Mouse (Mus musculus) macrophage (primary cell): ENCODE measurements around the gene Mettl1. TPM values are rescaled to one million over a fixed set of nuclear protein-coding genes. Genes with fewer than 3 reads are reported as not detected.

Source experiments
- H3K27ac ChIP-seq: fragments of 350-480 bp; formaldehyde crosslinking; 2 replicates; pipeline ENCODE4 v1.9.0; 2021
- H3K36me3 ChIP-seq: fragments of 350-480 bp; formaldehyde crosslinking; 2 replicates; pipeline ENCODE4 v1.9.0; 2021; ENCODE audit errors: inconsistent target
- H3K4me3 ChIP-seq: fragments of 350-480 bp; formaldehyde crosslinking; 2 replicates; pipeline ENCODE4 v1.9.0; 2021; ENCODE audit errors: inconsistent target
- H3K79me2 ChIP-seq: fragments of 350-480 bp; formaldehyde crosslinking; 2 replicates; pipeline ENCODE4 v1.9.0; 2021; ENCODE audit errors: inconsistent target
- WGBS: methylation state at CpG from one replicate; pipeline ENCODE4 v1.1.7; 2026; ENCODE audit warnings: inconsistent platforms; ENCODE audit not compliant: missing documents; 5-methylcytosine and 5-hydroxymethylcytosine counted together
- polyA plus RNA-seq: library from polyadenylated mRNA; stranded (reverse); fragments of 250-400 nt; gene quantifications from 3 replicates; pipeline ENCODE4 v1.2.4, GENCODE M21; 2018; ENCODE audit warnings: inconsistent platforms
- total RNA-seq, 78 experiments: library from RNA; depleted of rRNA; stranded (reverse); fragments of 250-400 nt; gene quantifications; 1 replicate in 9 of 78; 2 replicates in 24 of 78; 3 replicates in 43 of 78; 4 replicates in 2 of 78; pipeline ENCODE4 v1.2.4; 2018; ENCODE audit warnings: inconsistent platforms in 56 of 78

Mettl1 gene
- total RNA-seq (2018; cell fraction: chromatin; rRNA removed): 10 to 100 TPM in 12 of 26 experiments, 1 to 10 TPM in 14; 1.7 to 15.1 (median 8.4) TPM
- total RNA-seq (2018; cell fraction: cytosol; rRNA removed): 1 to 10 TPM; 2.8 to 6.3 (median 5.1) TPM
- total RNA-seq (2018; cell fraction: nucleus; rRNA removed): 10 to 100 TPM in 4 of 26 experiments, 1 to 10 TPM in 22; 1.9 to 25.6 (median 5.5) TPM
- 3.0 to 14.9 TPM (median 4.6 TPM) in 3 replicates for polyA plus RNA-seq

DNA sequence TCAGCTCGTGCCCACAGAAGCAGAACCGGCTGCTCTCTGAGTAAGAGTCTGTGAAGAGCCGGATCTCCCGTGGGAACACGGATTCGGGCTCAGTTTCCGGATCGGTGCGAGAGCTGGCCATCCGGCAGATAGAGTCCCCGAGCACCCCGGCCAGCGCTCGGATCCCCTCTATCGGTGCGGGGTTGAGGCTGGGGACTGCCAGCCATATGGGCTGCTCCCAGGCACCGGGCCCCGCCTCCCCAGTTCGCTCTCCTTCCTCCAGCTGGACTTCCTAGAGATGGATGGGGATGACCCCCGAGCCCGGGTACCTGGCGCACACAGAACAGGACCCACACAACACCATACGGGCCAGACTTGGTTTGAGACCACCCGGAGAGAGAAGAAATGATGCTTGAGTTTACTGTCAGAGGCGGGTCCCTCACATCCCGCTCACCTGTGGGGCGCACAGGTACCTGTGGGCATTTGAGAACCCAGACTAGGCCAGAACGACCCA lies at the start of gene Mettl1, which contains the start of gene Eef1akmt3:
Gene Mettl1, plus strand, starts transcription at position 141 of the 493 bp plus-strand sequence.
Gene Eef1akmt3, minus strand, starts transcription at position 240 of the 493 bp plus-strand sequence.
- WGBS: 1% methylated on average over 25 of the region's 28 CpGs
- no peaks in the 10 kb centered on the region for H3K79me2 ChIP-seq
- peak within 1 kb of the TSS; percentile 65 for H3K4me3 ChIP-seq
- H3K27ac ChIP-seq: peak within 1 kb of the TSS; percentile 32; the same call in 1 of the 2 replicates
- no peaks in the 10 kb centered on the region for H3K36me3 ChIP-seq

DNA sequence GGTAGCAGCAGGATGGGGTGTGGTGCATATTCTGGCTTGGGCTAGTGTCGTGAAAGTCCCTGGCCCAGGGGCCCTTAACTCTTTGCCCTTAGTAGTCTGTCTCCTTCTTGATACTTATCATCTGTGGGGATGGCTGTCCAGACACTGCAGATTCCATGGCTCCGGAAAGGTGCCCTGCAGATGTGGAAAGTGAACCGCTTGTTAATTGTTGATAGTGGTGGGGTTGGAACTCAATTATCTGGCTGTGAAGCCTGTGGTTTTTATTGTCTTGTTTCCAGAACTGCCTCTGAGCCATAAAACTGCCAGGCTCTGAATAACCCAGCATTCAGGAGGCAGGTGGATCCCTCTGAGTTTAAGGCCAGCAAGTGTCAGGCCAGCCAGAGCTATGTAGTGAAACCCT lies 49.5 kb upstream of the Mettl1 start:
- peaks cover 58% of the 10 kb centered on the region for H3K79me2 ChIP-seq
- no peak overlapping the region for H3K27ac ChIP-seq
- 91% methylated on average over 3 of the region's 3 CpGs for WGBS
- H3K4me3 ChIP-seq: no peak overlapping the region
- peaks cover 47% of the 10 kb centered on the region; the same call in 1 of the 2 replicates for H3K36me3 ChIP-seq

DNA sequence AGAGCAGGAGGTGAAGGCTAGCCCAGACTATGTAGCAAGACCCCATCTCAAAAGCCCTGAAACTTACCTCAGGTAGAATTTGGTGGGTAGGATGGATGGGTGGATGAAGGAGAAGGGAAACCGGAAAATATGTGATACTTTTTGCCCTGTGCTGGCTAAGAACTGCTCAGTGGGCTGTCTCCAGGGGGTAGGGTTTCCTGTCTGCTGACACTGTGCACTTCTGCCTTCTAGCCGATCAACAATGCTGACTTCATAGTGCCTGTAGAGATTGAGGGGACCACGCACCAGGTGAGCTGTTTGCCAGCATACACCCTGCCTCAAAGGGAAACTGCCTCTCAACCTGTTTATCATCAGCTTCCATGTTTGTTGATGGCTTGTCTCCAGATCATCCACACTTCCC lies 47.6 kb upstream of the Mettl1 start:
- Histone ChIP-seq H3K4me3 (no peak overlapping the region), H3K27ac (no peak overlapping the region)
- WGBS: 73% methylated on average over 3 of the region's 3 CpGs

DNA sequence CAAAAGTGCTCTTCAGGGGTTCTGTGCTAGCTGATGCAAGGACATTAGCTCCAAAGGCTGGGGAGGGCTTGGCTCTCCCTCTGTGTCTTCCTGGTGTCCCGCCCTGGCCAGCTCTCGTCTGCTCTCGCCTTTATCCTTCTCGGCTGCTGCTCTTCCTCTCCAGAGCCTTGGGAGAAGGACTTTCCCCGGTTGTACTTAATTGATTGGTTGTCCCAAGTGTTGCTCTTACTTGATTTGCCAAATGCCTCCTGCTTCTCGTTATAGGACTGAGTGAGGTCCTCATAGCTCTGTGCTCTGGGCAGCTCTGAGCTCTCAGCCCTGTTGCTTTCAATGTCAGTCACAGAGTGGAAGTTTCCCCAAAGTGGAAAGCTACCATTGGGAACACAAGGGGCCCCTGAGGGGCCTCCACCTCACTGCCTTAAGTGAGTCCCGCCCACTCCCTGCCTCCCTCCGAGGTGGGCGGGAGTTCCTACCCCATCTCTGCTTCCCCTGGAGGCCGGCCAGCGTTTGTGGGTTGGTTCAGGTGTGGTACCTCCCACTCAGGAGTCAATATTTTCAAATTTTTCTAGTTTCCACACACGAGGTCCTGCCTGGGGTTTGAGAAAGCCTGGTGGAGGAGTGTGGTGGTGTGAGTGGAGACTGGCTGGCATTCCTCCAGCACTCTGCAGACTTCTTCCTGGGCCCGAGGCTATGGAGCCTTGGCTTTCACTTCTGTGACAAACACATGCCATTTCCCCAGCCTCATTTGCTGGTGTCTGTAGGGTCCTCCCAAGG lies 43.7 kb upstream of the Mettl1 start:
- H3K79me2 ChIP-seq: no peaks in the 10 kb centered on the region; the same call in 1 of the 2 replicates
- H3K36me3 ChIP-seq: peaks cover 53% of the 10 kb centered on the region
- 71% methylated on average over 13 of the region's 13 CpGs for WGBS
- no peak overlapping the region for H3K4me3 ChIP-seq
- no peak overlapping the region for H3K27ac ChIP-seq

More for the DNA sequence above, 47.6 kb upstream of the Mettl1 start:
- Histone ChIP-seq H3K79me2 (peaks cover 38% of the 10 kb centered on the region), H3K36me3 (peaks cover 62% of the 10 kb centered on the region)

DNA sequence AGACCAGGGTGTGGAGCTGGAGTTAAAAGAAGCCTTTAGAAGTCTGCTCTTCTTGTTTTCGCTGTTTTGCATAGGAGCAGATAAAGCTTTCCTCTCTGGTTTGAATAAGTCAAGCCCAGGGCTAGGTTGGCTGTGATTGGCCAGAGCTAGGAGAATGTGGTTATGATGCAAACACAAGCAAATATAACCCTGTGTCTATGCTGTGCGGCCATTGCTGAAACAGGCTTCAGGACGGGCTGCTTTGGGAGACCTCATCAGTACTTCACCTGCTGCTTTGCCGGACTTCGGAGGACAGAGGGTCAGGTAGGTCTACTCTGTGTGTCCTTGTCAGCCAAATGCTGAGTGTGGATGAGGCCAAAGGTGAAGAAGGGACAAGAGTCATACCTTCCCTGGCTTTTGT lies 40.7 kb upstream of the Mettl1 start, which contains the start of gene Avil:
Gene Avil, plus strand, starts transcription at position 181 of the 400 bp plus-strand sequence.
- no peaks in the 10 kb centered on the region for H3K79me2 ChIP-seq
- H3K4me3 ChIP-seq: no peak within 1 kb of the TSS
- 78% methylated on average over 5 of the region's 5 CpGs for WGBS
- peaks cover 23% of the 10 kb centered on the region for H3K36me3 ChIP-seq
- no peak within 1 kb of the TSS for H3K27ac ChIP-seq

DNA sequence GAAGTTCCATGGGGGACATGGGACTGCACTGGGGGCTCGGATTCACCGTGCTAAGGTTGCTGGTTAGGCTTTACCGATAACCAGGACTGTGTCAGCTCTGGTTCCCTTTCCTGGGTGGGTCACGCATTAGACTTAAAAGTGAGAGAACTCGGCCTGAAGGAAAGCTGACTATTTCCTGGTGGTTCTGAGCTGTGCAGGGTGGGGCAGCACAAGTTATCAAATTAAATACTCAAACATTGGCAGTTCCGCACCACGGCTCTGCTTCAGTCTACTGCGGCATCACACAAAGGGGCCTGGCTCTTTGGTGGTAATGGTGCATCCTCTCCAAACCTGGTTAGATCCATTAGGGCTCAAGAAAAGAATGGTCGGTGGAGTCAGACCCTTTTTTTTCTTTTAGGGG lies 39.9 kb upstream of the Mettl1 start:
- WGBS: 84% methylated on average over 9 of the region's 9 CpGs
- Histone ChIP-seq H3K36me3 (peaks cover 18% of the 10 kb centered on the region), H3K27ac (no peak overlapping the region), H3K4me3 (no peak overlapping the region), H3K79me2 (no peaks in the 10 kb centered on the region)

DNA sequence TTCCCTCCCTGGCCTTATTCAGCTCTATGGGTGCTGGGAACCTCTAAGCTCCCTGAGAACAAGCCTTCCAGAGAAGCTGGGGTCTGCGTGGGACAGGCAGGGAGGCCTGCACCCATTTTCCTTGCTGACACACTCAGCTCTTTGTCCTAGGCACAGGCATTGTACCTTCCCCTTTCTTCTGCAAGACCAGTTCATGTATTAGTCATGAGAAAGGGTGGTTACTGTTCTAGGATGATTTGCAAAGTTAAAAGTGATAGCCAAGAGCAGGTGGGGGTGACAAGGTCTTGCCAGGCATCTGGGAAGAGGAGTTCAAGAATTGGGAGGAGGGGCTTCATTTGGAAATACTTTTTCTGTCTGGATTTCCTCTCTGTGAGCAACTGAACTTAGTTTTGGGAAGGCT lies 39.2 kb upstream of the Mettl1 start:
- Histone ChIP-seq H3K4me3 (no peak overlapping the region), H3K36me3 (peaks cover 18% of the 10 kb centered on the region), H3K27ac (no peak overlapping the region), H3K79me2 (no peaks in the 10 kb centered on the region)
- 74% methylated on average over 1 of the region's 1 CpGs for WGBS

DNA sequence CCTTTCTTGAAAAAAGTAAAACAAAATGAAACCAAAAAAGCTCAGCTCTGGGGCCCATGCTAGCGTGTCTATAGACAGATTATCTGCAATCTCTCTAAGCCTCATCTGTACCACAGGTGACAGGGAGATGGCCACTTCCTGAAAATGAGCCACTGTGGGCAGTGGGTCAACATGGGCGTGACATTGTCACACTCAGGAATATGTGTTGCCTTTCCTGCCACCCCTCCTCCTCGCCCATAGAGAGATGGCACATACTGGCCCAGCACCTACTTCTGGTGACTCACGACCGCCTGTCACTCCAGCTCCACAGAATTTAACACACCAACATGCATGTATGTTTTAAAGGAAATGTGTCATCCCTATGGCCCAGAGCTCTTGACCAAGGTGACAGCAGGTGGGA lies 38.4 kb upstream of the Mettl1 start:
- 75% methylated on average over 5 of the region's 5 CpGs for WGBS
- Histone ChIP-seq H3K4me3 (no peak overlapping the region), H3K27ac (no peak overlapping the region), H3K36me3 (peaks cover 11% of the 10 kb centered on the region), H3K79me2 (no peaks in the 10 kb centered on the region)

DNA sequence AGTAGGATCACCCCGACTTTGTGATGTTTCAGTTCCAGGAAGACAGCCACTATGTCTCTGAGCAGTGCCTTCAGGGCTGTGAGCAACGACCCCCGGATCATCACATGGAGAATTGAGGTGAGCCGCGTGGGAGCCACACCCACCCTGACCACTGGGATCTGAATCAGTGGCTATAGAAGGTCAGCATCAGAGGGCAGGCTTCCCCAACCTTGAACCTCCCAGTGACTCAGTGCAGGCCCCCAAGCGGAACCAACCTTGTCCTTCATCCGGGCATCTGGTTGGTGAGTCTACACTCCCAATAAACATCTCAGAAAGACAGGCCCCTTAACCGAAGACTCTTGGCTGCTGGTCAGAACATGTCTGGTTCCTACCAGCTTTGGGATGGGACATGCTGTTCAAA lies 37.9 kb upstream of the Mettl1 start:
- H3K27ac ChIP-seq: no peak overlapping the region
- 91% methylated on average over 5 of the region's 8 CpGs for WGBS
- peaks cover 6% of the 10 kb centered on the region for H3K36me3 ChIP-seq
- H3K4me3 ChIP-seq: no peak overlapping the region
- no peaks in the 10 kb centered on the region for H3K79me2 ChIP-seq

DNA sequence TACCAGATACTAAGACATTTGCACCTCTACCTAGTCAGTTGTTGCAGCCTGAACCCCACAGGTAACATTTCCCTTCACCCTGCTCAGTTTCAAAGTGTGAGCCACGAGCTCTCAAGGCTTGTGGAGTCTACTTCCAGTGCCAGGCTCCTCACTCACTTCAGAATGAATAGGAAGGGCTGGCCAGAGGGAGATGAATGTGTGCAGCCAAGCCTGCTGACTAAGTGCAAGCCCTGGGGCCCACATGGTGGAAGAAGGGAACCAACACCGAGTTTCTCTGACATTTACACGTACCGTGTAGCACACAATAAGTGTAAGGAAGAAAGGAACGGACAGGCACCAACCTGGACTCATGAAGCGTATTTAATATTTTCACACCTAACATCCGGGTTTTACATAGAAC lies 37.4 kb upstream of the Mettl1 start:
- 81% methylated on average over 7 of the region's 7 CpGs for WGBS
- H3K36me3 ChIP-seq: peaks cover 1% of the 10 kb centered on the region; the same call in 1 of the 2 replicates
- H3K79me2 ChIP-seq: no peaks in the 10 kb centered on the region
- H3K27ac ChIP-seq: no peak overlapping the region
- H3K4me3 ChIP-seq: no peak overlapping the region

DNA sequence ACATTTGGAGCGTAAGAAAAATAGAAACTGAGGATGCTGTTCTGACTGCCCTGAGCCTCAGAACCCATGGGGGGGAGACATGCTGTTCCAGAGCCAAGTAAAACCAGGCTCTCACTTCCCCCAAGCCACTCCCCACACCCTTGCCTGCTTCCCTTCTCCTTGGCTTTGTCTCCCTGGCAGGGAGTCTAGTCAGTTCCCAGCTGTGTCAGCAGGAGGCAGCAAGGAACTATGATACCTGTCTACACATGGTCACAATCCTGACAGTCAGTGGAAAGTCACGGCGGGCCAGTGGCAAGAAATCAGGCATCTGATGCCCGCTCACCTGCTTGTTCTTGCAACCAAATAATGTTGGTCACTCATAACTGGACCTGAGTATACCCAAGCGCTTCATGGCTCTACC lies 24.7 kb upstream of the Mettl1 start:
- WGBS: 75% methylated on average over 5 of the region's 5 CpGs

DNA sequence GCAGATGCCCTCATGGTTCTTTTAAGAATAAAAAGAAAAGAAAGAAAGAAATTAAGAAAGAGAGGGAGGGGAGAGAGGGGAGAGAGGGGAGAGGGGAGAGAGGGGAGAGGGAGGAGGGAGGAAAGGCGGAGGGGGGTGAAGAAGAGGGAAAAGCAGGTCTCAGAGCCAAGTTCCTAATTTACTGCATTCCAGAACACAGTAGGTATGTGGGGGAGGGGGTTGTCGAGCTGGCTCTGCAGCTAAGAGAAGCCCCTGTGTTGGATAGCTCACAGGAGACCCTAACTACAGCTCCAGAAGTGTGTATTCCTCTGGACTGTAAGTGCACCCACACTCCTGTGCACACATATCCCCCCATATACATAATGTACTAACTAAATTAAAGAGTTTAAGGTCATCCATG lies 24.1 kb upstream of the Mettl1 start:
- H3K36me3 ChIP-seq: peaks cover 1% of the 10 kb centered on the region; the same call in 1 of the 2 replicates
- H3K27ac ChIP-seq: no peak overlapping the region
- no peak overlapping the region for H3K4me3 ChIP-seq
- WGBS: 40% methylated on average over 1 of the region's 2 CpGs
- no peaks in the 10 kb centered on the region for H3K79me2 ChIP-seq

More for the DNA sequence above, 24.7 kb upstream of the Mettl1 start:
- H3K4me3 ChIP-seq: no peak overlapping the region
- no peaks in the 10 kb centered on the region for H3K36me3 ChIP-seq
- no peak overlapping the region for H3K27ac ChIP-seq
- no peaks in the 10 kb centered on the region for H3K79me2 ChIP-seq

DNA sequence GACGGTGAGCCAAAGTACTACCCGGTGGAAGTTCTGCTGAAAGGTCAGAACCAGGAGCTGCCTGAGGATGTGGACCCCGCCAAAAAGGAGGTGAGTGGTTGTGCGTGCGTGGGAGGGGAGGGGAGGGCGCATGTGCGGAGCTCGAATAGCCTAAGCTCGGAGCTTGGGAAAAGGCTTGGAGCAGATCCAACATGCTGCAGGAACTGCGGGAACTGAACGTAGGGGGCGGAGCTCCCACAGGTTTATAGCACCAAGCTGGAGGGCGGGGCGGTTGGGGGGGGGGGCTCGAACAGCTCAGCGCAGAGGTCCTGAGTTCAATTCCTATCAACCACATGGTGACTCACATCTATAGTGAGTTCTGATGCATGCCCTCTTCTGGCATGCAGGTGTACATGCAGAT lies 22.8 kb upstream of the Mettl1 start:
- H3K36me3 ChIP-seq: peaks cover 15% of the 10 kb centered on the region; the same call in 1 of the 2 replicates
- H3K27ac ChIP-seq: no peak overlapping the region
- H3K4me3 ChIP-seq: no peak overlapping the region
- H3K79me2 ChIP-seq: no peaks in the 10 kb centered on the region
- WGBS: 90% methylated on average over 15 of the region's 16 CpGs

DNA sequence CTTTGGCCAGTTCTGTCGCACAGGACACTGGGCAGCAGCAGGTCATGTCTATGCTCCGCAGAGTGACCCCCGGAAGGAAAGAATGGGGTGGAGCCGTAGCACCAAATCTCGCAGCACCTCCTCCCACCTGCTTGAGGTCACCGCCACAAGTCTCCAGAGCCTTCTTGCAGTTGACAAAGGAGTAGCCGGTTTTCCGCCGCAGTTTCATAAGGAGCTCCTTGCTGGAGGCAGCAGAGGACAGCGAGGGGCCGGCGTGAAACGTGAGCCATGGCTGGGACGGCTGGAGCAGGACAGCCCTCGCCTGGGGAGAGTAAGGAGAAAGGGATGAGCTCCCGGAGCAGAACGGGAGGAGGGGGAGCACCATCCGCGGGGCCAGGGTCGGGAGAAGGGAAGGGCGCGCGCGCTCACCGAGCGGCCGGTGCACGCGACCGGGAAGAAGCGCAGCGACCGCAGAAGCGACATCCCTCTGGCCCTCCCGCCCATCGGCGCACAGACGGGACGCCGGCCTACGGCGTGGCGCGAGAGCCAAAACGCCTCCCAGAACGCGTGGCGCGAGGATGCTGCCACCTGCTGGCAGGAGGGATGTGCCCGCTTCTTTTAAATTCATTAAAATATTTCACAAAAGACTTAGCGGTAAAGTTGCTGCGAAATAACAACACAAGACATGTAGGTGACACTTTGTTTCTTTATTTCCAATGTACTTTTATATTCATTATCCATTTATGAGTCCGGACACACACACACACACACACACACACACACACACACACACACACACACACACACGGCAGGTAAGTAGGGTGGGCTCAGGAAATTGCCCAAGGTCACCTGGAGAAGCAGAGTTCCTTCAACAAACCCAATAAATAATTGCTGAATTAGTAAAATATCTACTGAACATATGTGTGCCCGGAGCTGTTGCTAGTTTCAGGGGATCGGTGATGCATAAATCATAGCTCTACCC lies 10.6 kb upstream of the Mettl1 start, which contains the start of gene Tsfm:
Gene Tsfm, minus strand, starts transcription at position 505 of the 961 bp plus-strand sequence.
- H3K4me3 ChIP-seq: peak within 1 kb of the TSS; percentile 90
- peak within 1 kb of the TSS; percentile 69 for H3K27ac ChIP-seq
- WGBS: 5% methylated on average over 55 of the region's 56 CpGs
- H3K36me3 ChIP-seq: peaks cover 23% of the 10 kb centered on the region; the same call in 1 of the 2 replicates
- peaks cover 6% of the 10 kb centered on the region; the same call in 1 of the 2 replicates for H3K79me2 ChIP-seq
